Mouse (Mus musculus) brain, embryonic 14.5 days (tissue): Measurements from ENCODE around the gene Zpbp2.

Source experiments
- CTCF ChIP-seq: fragments of 200-500 bp; IDR thresholded peaks from 2 replicates; pipeline ENCODE4 v1.5.1; 2012; ENCODE audit warnings: inconsistent platforms, mild to moderate bottlenecking, moderate library complexity, borderline replicate concordance; ENCODE audit not compliant: insufficient read depth, insufficient read length; ENCODE audit errors: extremely low read depth
- POLR2A ChIP-seq: fragments of 200-500 bp; IDR thresholded peaks from 2 replicates; pipeline ENCODE4 v1.6.1; 2012; ENCODE audit warnings: mild to moderate bottlenecking, inconsistent platforms, borderline replicate concordance; ENCODE audit not compliant: poor library complexity, insufficient read depth, insufficient read length, severe bottlenecking; ENCODE audit errors: extremely low read depth

DNA sequence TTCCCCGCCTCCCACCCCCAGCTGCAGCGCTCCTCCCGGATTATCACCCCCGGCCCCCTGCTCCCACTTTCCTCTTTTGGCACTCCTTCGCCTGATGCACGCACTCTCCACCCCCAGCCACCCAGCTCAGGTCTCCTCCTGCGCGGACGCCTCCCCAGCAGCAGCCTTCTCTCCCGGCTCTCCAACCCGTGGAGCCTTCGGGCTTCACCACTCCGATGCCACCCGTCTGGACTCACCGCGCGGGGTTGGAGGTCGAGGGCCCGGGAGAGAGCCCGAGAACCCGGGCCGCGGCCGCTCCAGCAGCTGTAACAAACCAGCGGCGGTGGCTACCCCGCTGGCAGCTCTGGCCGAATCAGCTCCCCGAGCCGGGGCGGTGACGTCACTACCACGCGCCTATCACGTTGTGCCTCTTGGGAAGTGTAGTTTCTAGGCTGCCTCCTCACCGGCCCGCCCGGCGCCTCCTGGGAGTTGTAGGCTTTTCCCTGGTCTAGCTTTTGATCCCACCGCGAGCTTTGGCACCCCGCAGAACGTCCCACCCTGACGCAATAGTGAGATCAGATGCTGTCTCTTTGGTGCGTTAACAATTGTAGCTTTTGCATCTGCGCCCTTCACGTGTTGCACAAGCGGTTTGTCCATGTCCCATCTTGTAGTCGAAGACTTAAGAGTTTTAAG lies 36.1 kb downstream of the Zpbp2 start, which contains the start of gene Ormdl3:
- TF ChIP-seq POLR2A: peak; percentile 74; the same call in 1 of the 2 replicates
- TF ChIP-seq CTCF: no peak
